Mouse (Mus musculus) ovary, adult 18-20 months (tissue): ENCODE measurements around the gene Rhox3a2.
"Not testable (repeated sequence)": the region's sequence is repeated elsewhere in the genome, so short reads cannot be mapped to it uniquely, and the experiment has no call there.

Experiments
- DNase-seq: peaks from one replicate; pipeline ENCODE4 v3.0.0; 2022; ENCODE audit warnings: low spot score, mixed read lengths

Rhox3a2 gene

GRCm38 (mm10) chrX:37379728-37380127 lies at the start of gene Rhox3a2:
Gene Rhox3a2, plus strand, starts transcription at chrX:37380028.
- not testable (repeated sequence) for DNase-seq

GRCm38 (mm10) chrX:37390548-37390947 lies 10.7 kb downstream of the Rhox3a2 start, which contains the start of gene Rhox4a2:
Gene Rhox4a2, plus strand, starts transcription at chrX:37390848.
- DNase-seq, result not testable (repeated sequence)

GRCm38 (mm10) chrX:37411767-37412166 lies 31.9 kb downstream of the Rhox3a2 start, which contains the start of gene Rhox2b:
Gene Rhox2b, plus strand, starts transcription at chrX:37412067.
- not testable (repeated sequence) for DNase-seq

GRCm38 (mm10) chrX:37432194-37432593 lies 52.4 kb downstream of the Rhox3a2 start, which contains the start of gene Rhox4b:
Gene Rhox4b, plus strand, starts transcription at chrX:37432494.
- DNase-seq, result not testable (repeated sequence)
